In the genomic region with DNA sequence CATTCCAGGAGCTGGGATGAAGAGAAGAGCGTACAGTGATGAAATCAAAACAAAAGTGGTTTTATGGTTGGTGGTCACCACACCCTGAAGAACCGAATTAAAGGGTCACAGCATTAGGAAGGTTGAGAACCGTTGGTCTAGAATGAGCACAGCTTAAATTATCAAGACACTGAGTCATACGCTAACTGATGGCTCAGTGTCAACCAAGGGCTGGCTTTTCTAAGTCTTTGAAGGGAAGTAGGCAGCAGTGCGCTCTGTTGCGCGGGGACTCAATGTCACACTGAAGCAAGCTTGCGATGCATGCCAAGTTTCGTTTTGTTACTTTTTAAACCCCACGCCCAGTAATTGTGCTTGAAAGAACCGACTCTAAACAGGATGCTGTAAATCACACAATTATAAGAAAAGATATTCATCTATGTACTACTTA, we compare ENCODE assay signal across 8 mouse cellular contexts.
A peak's percentile ranks its signal among the peaks of the same experiment; 100 is the strongest.
DNase-seq lines count a peak whose midpoint lies in the region; ATAC-seq and TF ChIP-seq lines count a peak whose summit lies in the region.

No protein-coding gene starts in this region.

- no peak for TF ChIP-seq EP300 in liver, postnatal 0 days (IDR thresholded peaks at IDR 0.05; ENCODE audit: low read depth)

- no peak overlapping the region for H3K4me2 ChIP-seq in liver, postnatal 0 days (ENCODE audit: low read depth, low read length)
- H3K4me2 ChIP-seq in midbrain, embryonic 16.5 days (ENCODE audit: low read length) = no peak overlapping the region

- ATAC-seq in liver, postnatal 0 days = no peak
- ATAC-seq in neutrophil, adult 5-6 weeks (ENCODE audit: extremely low read depth, insufficient number of reproducible peaks, low FRiP score, poor library complexity, severe bottlenecking) = peak; percentile 59; the same call in 1 of the 2 replicates
- ATAC-seq in midbrain, embryonic 16.5 days = no peak

- H3K27me3 ChIP-seq in liver, adult 2 months (ENCODE audit: control insufficient read depth, insufficient read depth, low read length) = no peaks in the 10 kb centered on the region
- H3K27me3 ChIP-seq in liver, postnatal 0 days (ENCODE audit: insufficient read depth, low read length) = no peaks in the 10 kb centered on the region
- H3K27me3 ChIP-seq in kidney, adult 2 months (replicated peaks; ENCODE audit: control insufficient read depth, insufficient read depth, low read length) = no peaks in the 10 kb centered on the region
- no peaks in the 10 kb centered on the region for H3K27me3 ChIP-seq in midbrain, embryonic 16.5 days (ENCODE audit: control insufficient read depth, insufficient read depth, low read depth, low read length)

- peaks cover 7% of the 10 kb centered on the region for H3K4me1 ChIP-seq in liver, adult 2 months (ENCODE audit: control insufficient read depth, insufficient read depth, low read length)
- H3K4me1 ChIP-seq in liver, postnatal 0 days (ENCODE audit: insufficient read depth) = peaks cover 72% of the 10 kb centered on the region
- peaks cover 8% of the 10 kb centered on the region; the same call in 1 of the 2 replicates for H3K4me1 ChIP-seq in kidney, adult 2 months (ENCODE audit: control insufficient read depth, insufficient read depth, low read length)
- H3K4me1 ChIP-seq in midbrain, embryonic 16.5 days (ENCODE audit: control insufficient read depth, insufficient read depth, low read length) = peaks cover 29% of the 10 kb centered on the region

- H3K36me3 ChIP-seq in liver, adult 2 months (ENCODE audit: control insufficient read depth, insufficient read depth, low read length) = no peaks in the 10 kb centered on the region
- H3K36me3 ChIP-seq in liver, postnatal 0 days (replicated peaks; ENCODE audit: insufficient read depth, low read length) = no peaks in the 10 kb centered on the region
- no peaks in the 10 kb centered on the region for H3K36me3 ChIP-seq in kidney, adult 2 months (ENCODE audit: control insufficient read depth, insufficient read depth, low read length)
- no peaks in the 10 kb centered on the region for H3K36me3 ChIP-seq in midbrain, embryonic 16.5 days (ENCODE audit: control insufficient read depth, insufficient read depth, low read length)

- TF ChIP-seq CTCF in liver, adult 2 months (IDR thresholded peaks at IDR 0.05; ENCODE audit: low read depth, low read length) = no peak
- no peak for TF ChIP-seq CTCF in liver, postnatal 0 days (IDR thresholded peaks at IDR 0.05; ENCODE audit: low read depth)
- TF ChIP-seq CTCF in kidney, adult 2 months (conservative IDR thresholded peaks at IDR 0.05; ENCODE audit: insufficient read depth, insufficient read length, low read depth, low read length) = no peak

- H3K4me3 ChIP-seq in liver, adult 2 months (ENCODE audit: insufficient read depth, low read depth, low read length) = no peak overlapping the region
- H3K4me3 ChIP-seq in liver, postnatal 0 days (ENCODE audit: low read depth, low read length) = no peak overlapping the region
- no peak overlapping the region for H3K4me3 ChIP-seq in kidney, adult 2 months (ENCODE audit: insufficient read depth, low read depth, low read length)
- no peak overlapping the region for H3K4me3 ChIP-seq in midbrain, embryonic 16.5 days (ENCODE audit: low read depth, low read length)

- DNase-seq in liver, adult 2 months (ENCODE audit: extremely low read depth, low read depth, low spot score) = peak; percentile 18
- DNase-seq in liver, postnatal 0 days = no peak
- DNase-seq in adrenal gland, postnatal 10 days = peak; percentile 66
- DNase-seq in kidney, adult 2 months = peak; percentile 80
- no peak for DNase-seq in cerebellum, postnatal 4 days (ENCODE audit: low spot score in 2 of 2)
- no peak for DNase-seq in embryo, embryonic 11 days

- 0 out of 2 replicates have a peak, but pooled peaks cover 3% of the 10 kb centered on the region for H3K79me2 ChIP-seq in liver, adult 2 months (ENCODE audit: control insufficient read depth, insufficient read depth, low read length)

- H3K9ac ChIP-seq in liver, adult 2 months (ENCODE audit: low read depth, low read length) = no peak overlapping the region
- H3K9ac ChIP-seq in liver, postnatal 0 days (replicated peaks) = no peak overlapping the region
- H3K9ac ChIP-seq in midbrain, embryonic 16.5 days (ENCODE audit: low read depth, low read length) = no peak overlapping the region

- no peak for TF ChIP-seq POLR2A in liver, adult 2 months (IDR thresholded peaks at IDR 0.05; ENCODE audit: extremely low read depth, insufficient read depth, low read length)
- TF ChIP-seq POLR2A in kidney, adult 2 months (IDR thresholded peaks at IDR 0.05; ENCODE audit: low read depth, low read length) = no peak

- WGBS in liver, adult 2 months = 76% methylated on average over 11 of the region's 11 CpGs
- 65% methylated on average over 11 of the region's 11 CpGs for WGBS in liver, postnatal 0 days (ENCODE audit: insufficient replicate concordance)
- WGBS in kidney, adult 2 months = 34% methylated on average over 11 of the region's 11 CpGs
- WGBS in midbrain, embryonic 16.5 days = 82% methylated on average over 11 of the region's 11 CpGs

- H3K27ac ChIP-seq in liver, adult 2 months (replicated peaks; ENCODE audit: insufficient read depth, low read depth, low read length) = no peak overlapping the region
- no peak overlapping the region for H3K27ac ChIP-seq in liver, postnatal 0 days (ENCODE audit: low read depth)
- H3K27ac ChIP-seq in kidney, adult 2 months (ENCODE audit: insufficient read depth, low read depth, low read length) = peak overlapping the region; percentile 65
- H3K27ac ChIP-seq in midbrain, embryonic 16.5 days (ENCODE audit: low read length) = no peak overlapping the region

- H3K9me3 ChIP-seq in liver, postnatal 0 days (ENCODE audit: low read length) = no peaks in the 10 kb centered on the region
- H3K9me3 ChIP-seq in midbrain, embryonic 16.5 days (replicated peaks; ENCODE audit: control insufficient read depth, low read length, poor library complexity, severe bottlenecking) = no peaks in the 10 kb centered on the region

Comparison
In these comparisons a context has a peak if more than half of its experiments do, and no peak if none do; other contexts are left out.
1. DNase-seq: peak in liver, adult 2 months (single experiment), adrenal gland, postnatal 10 days (single experiment) and kidney, adult 2 months (single experiment); none in liver, postnatal 0 days (single experiment), cerebellum, postnatal 4 days (0 of 2) and embryo, embryonic 11 days (single experiment).